Mouse (Mus musculus): Measurements from ENCODE around the gene Ttc23.

The Ttc23 gene

GRCm38 (mm10) chr7:67755366-67755765 is 108.2 kb downstream of the Ttc23 start:
- DNase-seq, result no peak

GRCm38 (mm10) chr7:67756636-67757035 is 109.4 kb downstream of the Ttc23 start:
- no peak for DNase-seq

- peak; percentile 8 for DNase-seq
Measured at GRCm38 (mm10) chr7:67758506-67758857, 111.3 kb downstream of the Ttc23 start.

- peak; percentile 28 for DNase-seq
Measured at GRCm38 (mm10) chr7:67758858-67759628, 111.8 kb downstream of the Ttc23 start.

GRCm38 (mm10) chr7:67759629-67759995 is 112.4 kb downstream of the Ttc23 start, which contains the start of gene Synm:
Gene Synm (minus strand): TSS chr7:67759742.
- DNase-seq, result peak; percentile 78

- no peak for DNase-seq
Measured at GRCm38 (mm10) chr7:67763625-67764024, 116.4 kb downstream of the Ttc23 start.

GRCm38 (mm10) chr7:67768125-67768524 is 120.9 kb downstream of the Ttc23 start:
- no peak for DNase-seq

- DNase-seq, result no peak
Measured at GRCm38 (mm10) chr7:67769487-67769886, 122.3 kb downstream of the Ttc23 start.

- no peak for DNase-seq
Measured at GRCm38 (mm10) chr7:67772231-67772630, 125.0 kb downstream of the Ttc23 start.

GRCm38 (mm10) chr7:67775623-67776022 is 128.4 kb downstream of the Ttc23 start:
- no peak for DNase-seq

GRCm38 (mm10) chr7:67776636-67777305 is 129.6 kb downstream of the Ttc23 start:
- DNase-seq, result no peak

- no peak for DNase-seq
Measured at GRCm38 (mm10) chr7:67787861-67788260, 140.7 kb downstream of the Ttc23 start.

GRCm38 (mm10) chr7:67788713-67789112 is 141.5 kb downstream of the Ttc23 start:
- peak; percentile 80 for DNase-seq

GRCm38 (mm10) chr7:67791256-67791655 is 144.0 kb downstream of the Ttc23 start:
- no peak for DNase-seq

- no peak for DNase-seq
Measured at GRCm38 (mm10) chr7:67793449-67793848, 146.2 kb downstream of the Ttc23 start.

GRCm38 (mm10) chr7:67797065-67797464 is 149.9 kb downstream of the Ttc23 start:
- no peak for DNase-seq

GRCm38 (mm10) chr7:67798476-67798875 is 151.3 kb downstream of the Ttc23 start:
- no peak for DNase-seq

- no peak for DNase-seq
Measured at GRCm38 (mm10) chr7:67800547-67800946, 153.3 kb downstream of the Ttc23 start.

GRCm38 (mm10) chr7:67801022-67801421 is 153.8 kb downstream of the Ttc23 start:
- DNase-seq, result no peak

GRCm38 (mm10) chr7:67803015-67803856 is 156.0 kb downstream of the Ttc23 start:
- DNase-seq, result peak; percentile 77

- no peak for DNase-seq
Measured at GRCm38 (mm10) chr7:67803857-67804215, 156.6 kb downstream of the Ttc23 start.
